Mouse (Mus musculus) ovary, postnatal 14 days (tissue): ENCODE measurements around the gene Gsto2.

Experiments
- DNase-seq: peaks from one replicate; pipeline ENCODE4 v3.0.0; 2022; ENCODE audit warnings: low spot score

The Gsto2 gene

DNA sequence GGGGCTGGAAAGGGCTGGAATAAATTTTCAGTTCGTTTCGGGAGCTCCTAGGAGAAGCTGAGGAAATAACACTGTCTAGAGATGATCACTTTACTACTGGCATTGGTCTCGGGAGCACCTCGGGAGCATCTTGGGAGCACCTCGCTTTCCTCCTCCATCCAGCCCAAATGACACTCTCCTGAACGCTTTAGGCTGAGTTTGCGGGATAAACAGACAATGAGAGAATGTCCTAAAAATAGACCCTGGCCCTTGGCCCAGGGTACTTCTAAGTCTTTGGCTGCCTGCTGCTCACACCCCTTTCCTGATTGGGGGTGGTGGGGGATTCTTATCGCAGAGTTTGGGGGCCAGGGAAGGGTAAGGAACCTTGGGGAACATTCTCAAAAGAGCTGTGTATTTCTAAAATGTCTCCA lies 54.6 kb downstream of the Gsto2 start:
- DNase-seq, result peak; percentile 15

GRCm38 (mm10) chr19:47925819-47926218 lies 60.5 kb downstream of the Gsto2 start:
- DNase-seq, result no peak

DNA sequence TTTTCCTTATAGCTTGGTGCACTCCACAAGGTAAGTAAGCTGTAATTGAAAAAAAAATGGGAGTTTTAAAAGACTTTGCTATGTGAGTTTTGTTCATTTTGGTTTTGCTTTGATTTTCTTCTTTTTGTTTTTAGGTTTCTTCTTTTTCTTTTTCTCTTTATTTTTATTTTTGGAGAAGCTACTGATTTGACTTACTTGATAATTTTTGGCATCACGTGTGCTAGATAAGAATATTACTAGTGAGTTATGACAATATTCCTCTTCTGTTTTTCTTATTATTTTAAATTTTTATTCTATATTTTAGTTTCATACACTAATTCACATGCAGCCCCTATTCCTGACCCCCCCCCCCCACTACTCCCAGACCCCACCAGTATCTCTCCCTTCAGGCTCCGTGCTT lies 61.7 kb downstream of the Gsto2 start:
- no peak for DNase-seq

DNA sequence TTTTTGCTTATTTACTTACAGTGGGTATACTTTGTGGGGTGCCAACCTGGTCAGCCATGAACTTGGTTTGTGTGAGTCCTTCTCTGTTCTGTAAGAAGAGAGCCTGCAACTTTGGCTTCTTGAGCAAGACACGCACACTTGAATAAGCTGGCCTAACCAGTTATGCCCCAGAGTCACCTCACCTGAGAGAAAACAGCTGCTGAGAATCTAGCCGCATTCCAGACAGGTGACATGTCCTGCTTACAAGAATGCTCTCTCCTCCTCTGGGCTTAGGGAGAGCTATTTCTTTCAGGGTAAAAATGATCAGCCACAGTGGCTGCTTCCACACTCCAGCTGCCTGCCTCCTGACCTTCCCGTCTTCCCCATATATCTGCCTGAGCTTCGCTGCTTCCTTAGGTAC lies 63.7 kb downstream of the Gsto2 start:
- DNase-seq, result no peak

GRCm38 (mm10) chr19:47931982-47932638 lies 66.8 kb downstream of the Gsto2 start:
- no peak for DNase-seq

DNA sequence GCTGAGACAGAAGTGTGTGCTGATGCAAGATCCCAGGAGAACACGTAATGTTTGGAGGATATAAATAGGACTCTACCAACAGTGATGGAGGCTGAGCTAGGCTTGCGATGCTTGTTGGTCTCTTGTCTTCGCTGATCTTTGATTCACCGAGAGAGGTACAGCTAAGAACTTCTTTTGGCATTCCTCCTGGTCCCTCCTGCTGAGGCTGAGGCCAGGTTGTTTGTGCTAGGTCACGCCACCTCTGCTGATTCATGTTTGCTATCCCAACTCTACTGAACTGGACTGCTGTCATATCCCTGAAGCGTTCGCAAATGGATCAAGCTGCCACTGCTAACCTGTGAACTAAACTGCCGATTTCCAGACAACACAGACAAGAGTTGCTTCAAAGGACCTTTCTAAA lies 68.8 kb downstream of the Gsto2 start:
- DNase-seq, result no peak

- no peak for DNase-seq
Observed at GRCm38 (mm10) chr19:47934636-47935238, 69.4 kb downstream of the Gsto2 start.

- no peak for DNase-seq
Observed at GRCm38 (mm10) chr19:47935530-47935929, 70.2 kb downstream of the Gsto2 start.
